Comparison of ENCODE assay signal across 8 mouse cellular contexts in genomic region chr19:47508191-47508590, GRCm38 (mm10). TPM values are rescaled to one million over a fixed set of nuclear protein-coding genes. Genes with fewer than 3 reads are reported as not detected.
DNase-seq lines count a peak whose midpoint lies in the region; ATAC-seq and TF ChIP-seq lines count a peak whose summit lies in the region.
"Had no signal": no experiment of that assay in that cellular context is flagged by ENCODE, and none has a peak within 500 bp of the region (broad histone marks: within the 10 kb centered on the region; RNA-seq: fewer than 3 reads in every experiment).

No protein-coding gene starts in this region.

- H3K27ac ChIP-seq in kidney, postnatal 0 days, result peak overlapping the region; percentile 88

- peak; percentile 48 for DNase-seq in kidney, postnatal 0 days (ENCODE audit: low spot score)
- no peak for DNase-seq in kidney, adult 8-10 months
- peak; percentile 49 for DNase-seq in NIH3T3 (ENCODE audit: low read depth)
- no peak for DNase-seq in T-cell, adult 2 months (ENCODE audit: low spot score)
- no peak for DNase-seq in embryo, embryonic 10 days (ENCODE audit: low spot score)
- DNase-seq: gastrocnemius, postnatal 14 days had no signal

- 49% methylated on average over 3 of the region's 3 CpGs for WGBS in kidney, postnatal 0 days

- H3K27me3 ChIP-seq in kidney, postnatal 0 days (ENCODE audit: insufficient read depth, low read length), result no peaks in the 10 kb centered on the region
- no peaks in the 10 kb centered on the region for H3K27me3 ChIP-seq in megakaryocyte, embryonic 14.5 days (replicated peaks)

- ATAC-seq in kidney, postnatal 0 days (replicated peaks; ENCODE audit: low FRiP score, low read depth), result no peak
- ATAC-seq in erythroblast, adult 5-6 weeks (replicated peaks; ENCODE audit: low FRiP score, poor library complexity, severe bottlenecking), result peak; percentile 63

- no peak overlapping the region for H3K9ac ChIP-seq in kidney, postnatal 0 days (ENCODE audit: low read depth, low read length)

- no peak overlapping the region for H3K4me3 ChIP-seq in kidney, postnatal 0 days (replicated peaks; ENCODE audit: low read depth, low read length)
- H3K4me3 ChIP-seq in megakaryocyte, embryonic 14.5 days (replicated peaks), result peak overlapping the region; percentile 86

- no peak for TF ChIP-seq CTCF in kidney, postnatal 0 days (IDR thresholded peaks at IDR 0.05; ENCODE audit: low read depth)

- H3K9me3 ChIP-seq in kidney, postnatal 0 days (replicated peaks; ENCODE audit: low read length), result no peaks in the 10 kb centered on the region
- no peaks in the 10 kb centered on the region for H3K9me3 ChIP-seq in megakaryocyte, embryonic 14.5 days

- 0 out of 2 replicates have a peak overlapping the region, but pooled peaks have one; percentile 18 for H3K4me2 ChIP-seq in kidney, postnatal 0 days (ENCODE audit: low read length)

- peaks cover 6% of the 10 kb centered on the region; the same call in 1 of the 2 replicates for H3K36me3 ChIP-seq in kidney, postnatal 0 days (ENCODE audit: insufficient read depth, low read length)
- H3K36me3 ChIP-seq in megakaryocyte, embryonic 14.5 days (replicated peaks; ENCODE audit: low read length), result peaks cover 20% of the 10 kb centered on the region

- peaks cover 12% of the 10 kb centered on the region; the same call in 1 of the 2 replicates for H3K4me1 ChIP-seq in kidney, postnatal 0 days (replicated peaks; ENCODE audit: insufficient read depth, low read length)
- peaks cover 67% of the 10 kb centered on the region for H3K4me1 ChIP-seq in megakaryocyte, embryonic 14.5 days

RNA-seq across cellular contexts. Expression of gene Stn1, which starts 29.1 kb away (rescaled TPM):
- polyA plus RNA-seq in kidney, postnatal 0 days (2015; fragmentation: Nextera tagmentation; extraction: Ambion mirVana), result 31.5 and 33.9 TPM in 2 replicates
- 3.8 TPM in 2 replicates for total RNA-seq in erythroblast, adult 5-6 weeks (2015; ENCODE audit: low replicate concordance)
- total RNA-seq in erythroblast, adult 5-6 weeks (2017; ENCODE audit: low replicate concordance), result 7.1 and 8.2 TPM in 2 replicates
- 2.4 and 6.6 TPM in 2 replicates for polyA plus RNA-seq in megakaryocyte, embryonic 14.5 days (2012; ENCODE audit: insufficient read depth, low replicate concordance)

RNA-seq across cellular contexts. Expression of gene Sh3pxd2a, which starts 44.0 kb away (rescaled TPM):
- polyA plus RNA-seq in kidney, postnatal 0 days (2015; fragmentation: Nextera tagmentation; extraction: Ambion mirVana), result 4.1 TPM in 2 replicates
- 0.19 and 1.5 TPM in 2 replicates for total RNA-seq in erythroblast, adult 5-6 weeks (2015; ENCODE audit: low replicate concordance)
- 1.1 and 1.4 TPM in 2 replicates for total RNA-seq in erythroblast, adult 5-6 weeks (2017; ENCODE audit: low replicate concordance)
- 0.21 TPM in 1 of 2 replicates, not detected in the other for polyA plus RNA-seq in megakaryocyte, embryonic 14.5 days (2012; ENCODE audit: insufficient read depth, low replicate concordance)

Comparison
In these comparisons a context has a peak if more than half of its experiments do, and no peak if none do; other contexts are left out.
1. DNase-seq: peak in kidney, postnatal 0 days (single experiment) and NIH3T3 (single experiment); none in kidney, adult 8-10 months (0 of 2), T-cell, adult 2 months (single experiment) and embryo, embryonic 10 days (single experiment).